Comparison of ENCODE assay signal across 10 mouse cellular contexts in genomic region chr19:56939826-56940225, GRCm38 (mm10).
DNase-seq lines count a peak whose midpoint lies in the region; ATAC-seq and TF ChIP-seq lines count a peak whose summit lies in the region.
"Had no signal": no experiment of that assay in that cellular context is flagged by ENCODE, and none has a peak within 500 bp of the region (broad histone marks: within the 10 kb centered on the region; RNA-seq: fewer than 3 reads in every experiment).

No protein-coding gene starts in this region.

- no peaks in the 10 kb centered on the region for H3K36me3 ChIP-seq in midbrain, embryonic 12.5 days
- H3K36me3 ChIP-seq in midbrain, postnatal 0 days (ENCODE audit: insufficient read depth, low read length) = no peaks in the 10 kb centered on the region
- no peaks in the 10 kb centered on the region for H3K36me3 ChIP-seq in stomach, postnatal 0 days (ENCODE audit: control insufficient read depth, insufficient read depth, low read length)

- H3K4me2 ChIP-seq in midbrain, embryonic 12.5 days (replicated peaks) = no peak overlapping the region
- H3K4me2 ChIP-seq in midbrain, postnatal 0 days (ENCODE audit: low read depth, low read length, poor library complexity, severe bottlenecking) = no peak overlapping the region
- H3K4me2 ChIP-seq in stomach, postnatal 0 days (replicated peaks; ENCODE audit: low read depth) = no peak overlapping the region
- H3K4me2 ChIP-seq: lung, embryonic 15.5 days had no signal

- H3K4me1 ChIP-seq in midbrain, embryonic 12.5 days = no peaks in the 10 kb centered on the region
- H3K4me1 ChIP-seq in midbrain, postnatal 0 days (ENCODE audit: insufficient read depth, low read length) = no peaks in the 10 kb centered on the region
- H3K4me1 ChIP-seq in stomach, postnatal 0 days (replicated peaks; ENCODE audit: control insufficient read depth, insufficient read depth) = 0 out of 2 replicates have a peak, but pooled peaks cover 2% of the 10 kb centered on the region
- H3K4me1 ChIP-seq: lung, embryonic 15.5 days had no signal

- peak; percentile 70; the same call in 1 of the 2 replicates for ATAC-seq in midbrain, embryonic 12.5 days (ENCODE audit: low FRiP score, low read depth)
- ATAC-seq in midbrain, postnatal 0 days (ENCODE audit: low FRiP score) = no peak
- peak; percentile 69 for ATAC-seq in stomach, postnatal 0 days (ENCODE audit: low FRiP score, low TSS enrichment)

- DNase-seq in adrenal gland, adult (ENCODE audit: inconsistent age in 2 of 2, low spot score in 1 of 2) = peak; percentile 74 to 85
- no peak for DNase-seq in adrenal gland, postnatal 4 days (ENCODE audit: low spot score in 2 of 2)
- no peak for DNase-seq in midbrain, postnatal 0 days (ENCODE audit: low spot score)
- peak; percentile 41 for DNase-seq in heart, postnatal 25 days (ENCODE audit: low spot score)
- peak; percentile 68 for DNase-seq in stomach, postnatal 0 days (ENCODE audit: low spot score)
- no peak for DNase-seq in thymus, postnatal 10 days (ENCODE audit: low spot score in 2 of 2)
- no peak for DNase-seq in thymus, adult 18-20 months
- DNase-seq: spleen, adult 18-20 months had no signal

- TF ChIP-seq CTCF in midbrain, postnatal 0 days (IDR thresholded peaks at IDR 0.05) = no peak
- TF ChIP-seq CTCF in stomach, postnatal 0 days (IDR thresholded peaks at IDR 0.05; ENCODE audit: low read depth) = no peak

- no peak overlapping the region for H3K9ac ChIP-seq in midbrain, embryonic 12.5 days (replicated peaks)
- no peak overlapping the region for H3K9ac ChIP-seq in midbrain, postnatal 0 days (replicated peaks; ENCODE audit: low read length, poor library complexity, severe bottlenecking)
- H3K9ac ChIP-seq in stomach, postnatal 0 days (ENCODE audit: low read length) = no peak overlapping the region
- H3K9ac ChIP-seq: lung, embryonic 15.5 days had no signal

- WGBS in midbrain, embryonic 12.5 days = 63% methylated on average over 9 of the region's 9 CpGs
- WGBS in midbrain, postnatal 0 days = 32% methylated on average over 9 of the region's 9 CpGs
- WGBS in stomach, postnatal 0 days = 54% methylated on average over 9 of the region's 9 CpGs

- 0 out of 2 replicates have a peak overlapping the region, but pooled peaks have one; percentile 20 for H3K27ac ChIP-seq in midbrain, embryonic 12.5 days (replicated peaks)
- H3K27ac ChIP-seq in midbrain, postnatal 0 days (ENCODE audit: low read depth, low read length) = no peak overlapping the region
- peak overlapping the region; percentile 58; the same call in 1 of the 2 replicates for H3K27ac ChIP-seq in stomach, postnatal 0 days (replicated peaks)
- H3K27ac ChIP-seq: lung, embryonic 15.5 days had no signal

- H3K4me3 ChIP-seq in midbrain, embryonic 12.5 days = no peak overlapping the region
- no peak overlapping the region for H3K4me3 ChIP-seq in midbrain, postnatal 0 days (ENCODE audit: low read depth, low read length)
- no peak overlapping the region for H3K4me3 ChIP-seq in stomach, postnatal 0 days (ENCODE audit: low read depth, low read length)
- H3K4me3 ChIP-seq: lung, embryonic 15.5 days had no signal

- no peaks in the 10 kb centered on the region for H3K27me3 ChIP-seq in midbrain, embryonic 12.5 days
- no peaks in the 10 kb centered on the region for H3K27me3 ChIP-seq in midbrain, postnatal 0 days (ENCODE audit: insufficient read depth, low read length)
- H3K27me3 ChIP-seq in stomach, postnatal 0 days (ENCODE audit: control insufficient read depth, insufficient read depth, low read length) = no peaks in the 10 kb centered on the region
- H3K27me3 ChIP-seq: lung, embryonic 15.5 days had no signal

- H3K9me3 ChIP-seq in midbrain, embryonic 12.5 days = no peaks in the 10 kb centered on the region
- no peaks in the 10 kb centered on the region for H3K9me3 ChIP-seq in midbrain, postnatal 0 days (ENCODE audit: low read length)
- no peaks in the 10 kb centered on the region for H3K9me3 ChIP-seq in stomach, postnatal 0 days (ENCODE audit: control insufficient read depth, low read length)
- H3K9me3 ChIP-seq: lung, embryonic 15.5 days had no signal

- intact Hi-C loops in heart, postnatal 25 days (cut with DNase I) = loop anchor here (2.0 kb wide), 1 partner anchor 19 kb away; no protein-coding TSS in a partner anchor

- no peak for TF ChIP-seq EP300 in stomach, postnatal 0 days (optimal IDR thresholded peaks at IDR 0.05)

Comparison
In these comparisons a context has a peak if more than half of its experiments do, and no peak if none do; other contexts are left out.
1. DNase-seq: peak in adrenal gland, adult (2 of 2), heart, postnatal 25 days (single experiment) and stomach, postnatal 0 days (single experiment); none in adrenal gland, postnatal 4 days (0 of 2), midbrain, postnatal 0 days (single experiment), thymus, postnatal 10 days (0 of 2) and thymus, adult 18-20 months (0 of 2).